Mouse (Mus musculus) kidney, adult 2 months (tissue): ENCODE measurements around the gene Pdap1.

Source experiments
- CTCF ChIP-seq: fragments of 200-500 bp; conservative IDR thresholded peaks from 2 replicates; pipeline ENCODE4 v1.5.1; 2011; ENCODE audit warnings: low read depth, mild to moderate bottlenecking, control low read depth, low read length, moderate library complexity, mixed read lengths; ENCODE audit not compliant: insufficient read depth, insufficient read length
- POLR2A ChIP-seq: fragments of 200-500 bp; IDR thresholded peaks from one replicate; pipeline ENCODE4 v1.6.1; 2011; ENCODE audit warnings: low read depth, low read length, control low read depth

DNA sequence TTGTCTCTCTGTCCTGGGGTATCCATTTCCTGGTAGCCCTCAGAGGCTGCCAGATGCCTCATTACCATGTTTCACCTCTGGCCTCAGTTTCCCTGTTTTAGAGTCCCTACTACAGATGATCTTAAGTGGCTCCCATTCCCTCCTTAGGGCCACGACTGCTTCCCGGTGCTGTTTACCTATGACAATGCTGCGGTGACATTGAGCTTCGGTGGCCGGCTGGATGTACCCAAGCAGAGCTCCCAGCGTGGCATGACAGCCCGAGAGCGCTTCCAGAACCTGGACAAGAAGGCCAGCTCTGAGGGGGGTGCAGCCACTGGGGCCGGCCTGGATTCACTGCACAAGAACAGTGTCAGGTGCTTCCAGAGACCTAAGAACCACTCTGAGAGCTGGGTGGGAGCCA lies 13.5 kb downstream of the Pdap1 start:
- TF ChIP-seq CTCF (no peak), POLR2A (no peak)
